Mouse (Mus musculus) testis, postnatal 10 days (tissue): ENCODE data around the gene Plpp1.
A peak's percentile ranks its signal among the peaks of the same experiment; 100 is the strongest.

Experiments used
- DNase-seq: peaks from one replicate; pipeline ENCODE4 v3.0.0; 2021; ENCODE audit warnings: low spot score

The Plpp1 gene

DNA sequence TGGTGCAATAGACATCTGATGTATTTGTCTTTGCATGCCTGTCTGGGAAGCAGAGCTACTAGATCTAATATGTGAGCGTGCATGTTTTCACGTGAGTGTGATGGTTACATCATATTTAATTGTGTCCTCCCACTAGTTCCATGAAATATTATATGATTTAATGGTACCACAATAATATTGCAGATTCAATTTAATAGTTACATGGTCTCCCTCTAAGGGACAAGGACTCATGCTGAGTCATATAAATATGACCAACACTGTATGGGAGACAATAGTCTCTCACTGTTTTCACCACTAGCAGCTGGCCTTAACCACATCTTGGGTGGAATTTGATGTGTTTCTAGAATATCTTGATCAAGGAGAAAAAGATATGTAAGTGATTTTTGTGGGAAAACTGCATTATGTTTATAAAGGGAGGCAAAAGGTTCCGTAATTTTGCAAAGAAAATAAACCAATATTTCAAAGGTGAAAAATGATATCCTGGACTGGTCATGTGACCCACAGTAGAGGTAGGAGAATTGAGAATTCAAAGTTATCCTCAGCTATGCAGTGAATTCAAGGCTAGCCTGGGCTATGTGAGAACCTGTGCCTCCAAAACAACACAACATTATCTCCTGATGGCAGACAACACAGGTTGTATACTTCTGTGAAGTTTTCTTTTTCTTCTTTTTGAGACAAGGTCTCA, 26.5 kb upstream of the Plpp1 start:
- DNase-seq: no peak

DNA sequence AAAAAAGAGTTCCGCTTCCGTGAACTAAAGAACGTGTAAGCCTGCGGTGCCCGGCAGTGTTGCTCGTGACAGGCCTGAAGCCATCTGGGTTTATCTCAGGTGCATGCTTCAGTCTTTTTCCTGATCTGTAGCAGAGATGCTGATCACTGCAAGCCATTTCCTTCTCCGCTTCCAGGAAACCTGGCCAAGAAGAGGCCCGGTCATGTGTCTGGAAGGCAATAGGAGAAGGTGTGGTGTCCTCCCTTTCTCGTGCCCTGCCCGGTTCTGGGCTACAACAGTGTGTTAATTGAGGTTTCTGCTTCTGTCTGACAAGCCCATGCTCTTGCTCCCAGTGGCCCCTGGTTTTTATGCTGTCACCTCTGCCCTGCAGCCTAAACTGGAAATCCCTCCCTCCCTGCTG, 24.7 kb upstream of the Plpp1 start:
- no peak for DNase-seq

DNA sequence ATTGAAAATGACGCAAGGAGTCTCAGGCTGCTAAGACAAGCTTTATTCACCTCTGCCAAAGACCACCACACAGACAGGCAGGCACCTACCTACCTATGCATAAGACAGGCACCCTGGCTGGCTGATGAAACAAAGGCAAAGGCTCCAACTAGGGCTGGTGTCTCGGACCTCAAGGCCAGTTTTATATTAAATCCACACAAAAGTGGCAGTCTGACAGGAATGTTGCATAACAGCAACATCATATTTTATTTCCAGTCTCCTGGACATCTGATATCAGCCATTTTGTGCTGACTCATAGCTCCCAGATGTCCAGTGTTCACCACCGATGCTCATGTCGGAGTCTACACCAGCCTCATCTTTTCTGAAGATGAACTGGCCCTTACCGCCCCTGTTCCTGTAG, 22.2 kb upstream of the Plpp1 start:
- DNase-seq: no peak

DNA sequence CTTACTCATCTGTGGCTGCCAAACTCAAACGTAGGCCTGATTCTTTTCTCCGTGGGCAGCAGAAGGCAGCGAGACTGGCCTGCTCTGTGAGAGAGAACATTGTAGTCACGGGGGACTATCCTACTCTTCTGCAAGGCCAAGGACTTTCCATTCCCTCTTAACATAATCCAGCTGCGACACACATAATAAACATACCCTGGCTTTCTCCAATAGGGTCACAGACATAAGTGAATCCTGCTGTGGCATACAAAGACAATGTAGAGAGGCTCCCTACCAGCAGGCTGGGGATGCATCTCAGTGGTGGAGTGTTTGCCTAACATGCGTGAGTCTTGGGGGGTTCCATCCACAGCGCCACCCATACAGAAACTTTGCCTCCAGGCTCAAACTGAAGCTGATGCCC, 15.3 kb upstream of the Plpp1 start:
- DNase-seq: no peak

DNA sequence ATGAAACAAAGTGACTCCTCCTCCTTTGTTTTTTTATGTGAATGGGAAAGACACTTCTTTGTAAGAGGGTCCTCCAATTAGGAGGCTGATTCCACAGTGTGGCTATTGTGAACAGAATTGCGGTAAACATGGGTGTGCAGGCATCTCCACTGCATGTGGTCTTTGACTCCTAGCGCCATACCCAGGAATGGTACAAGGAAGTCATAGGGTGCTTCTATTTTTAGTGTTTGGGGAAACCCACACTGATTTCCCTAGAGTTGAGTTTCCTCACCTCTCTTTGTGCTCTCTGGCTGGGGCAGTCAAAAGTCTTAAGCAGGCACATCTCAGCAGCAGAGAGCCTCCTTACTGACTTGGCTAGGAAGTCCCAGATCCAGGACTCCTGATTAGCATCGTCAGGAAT, 14.4 kb upstream of the Plpp1 start:
- no peak for DNase-seq

DNA sequence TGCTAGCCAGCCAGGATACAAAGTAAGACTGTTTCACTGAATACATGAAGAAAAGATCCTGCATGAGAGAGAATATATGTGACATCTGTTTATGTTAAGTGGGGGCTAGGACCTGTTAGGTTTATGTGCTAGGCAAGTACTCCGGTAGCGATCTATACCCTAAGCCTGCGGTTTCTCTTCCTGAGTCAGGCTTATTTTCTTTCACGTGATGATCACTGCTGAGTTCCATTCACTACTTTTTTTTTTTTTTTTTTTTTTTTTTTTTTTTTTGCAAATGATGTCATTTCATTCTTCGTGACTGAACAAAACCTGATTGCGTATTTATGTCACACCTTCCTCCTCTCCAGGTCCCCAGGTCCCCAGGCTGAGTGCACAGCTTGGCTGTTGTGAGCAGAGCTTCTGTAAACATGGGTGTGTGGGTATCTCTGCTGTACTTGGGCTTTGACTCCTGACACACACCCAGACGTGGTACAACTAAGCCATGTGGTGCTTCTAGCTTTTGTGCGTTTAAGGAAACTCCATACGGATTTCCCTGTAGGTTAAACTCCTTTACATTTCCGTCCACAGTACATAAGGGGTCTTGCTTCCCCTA, 13.6 kb upstream of the Plpp1 start:
- DNase-seq: no peak

DNA sequence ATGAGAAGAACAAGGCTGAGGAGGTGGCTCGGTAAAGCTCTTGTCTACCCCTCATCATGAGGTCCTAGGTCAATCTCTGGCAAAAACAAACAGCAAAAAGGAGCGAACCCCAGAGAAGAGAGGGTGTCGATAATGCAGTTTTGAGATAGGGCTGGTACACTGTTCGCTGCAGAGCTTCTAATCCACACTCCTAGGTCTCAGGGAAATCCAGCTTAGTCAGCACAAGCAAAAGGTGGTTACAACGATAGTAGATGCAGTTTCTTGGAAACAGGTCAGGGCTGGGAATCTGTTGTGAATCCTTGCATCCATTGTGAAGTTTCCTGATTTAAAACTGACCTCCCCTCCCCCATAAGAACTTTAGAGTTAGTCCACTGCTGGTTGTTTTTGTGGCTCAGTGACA, 9.8 kb upstream of the Plpp1 start:
- no peak for DNase-seq

DNA sequence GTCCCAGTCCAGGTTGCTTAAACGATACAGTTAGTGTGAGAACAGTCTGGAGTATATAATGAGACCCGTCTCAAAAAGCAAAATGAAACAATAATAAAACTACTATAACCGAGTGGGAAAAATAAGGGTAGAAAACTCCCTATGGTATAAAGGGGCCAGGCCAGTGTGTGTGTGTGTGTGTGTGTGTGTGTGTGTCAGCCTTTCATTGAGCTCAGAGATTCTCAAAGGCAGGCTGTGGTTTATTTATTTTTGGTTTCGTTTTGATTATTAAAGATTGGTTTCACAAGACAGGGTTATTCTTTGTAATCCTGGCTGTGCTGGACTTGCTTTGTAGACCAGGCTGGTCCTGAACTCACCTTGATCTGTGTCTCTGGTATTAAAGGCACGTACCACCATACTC, 8.7 kb upstream of the Plpp1 start:
- no peak for DNase-seq

DNA sequence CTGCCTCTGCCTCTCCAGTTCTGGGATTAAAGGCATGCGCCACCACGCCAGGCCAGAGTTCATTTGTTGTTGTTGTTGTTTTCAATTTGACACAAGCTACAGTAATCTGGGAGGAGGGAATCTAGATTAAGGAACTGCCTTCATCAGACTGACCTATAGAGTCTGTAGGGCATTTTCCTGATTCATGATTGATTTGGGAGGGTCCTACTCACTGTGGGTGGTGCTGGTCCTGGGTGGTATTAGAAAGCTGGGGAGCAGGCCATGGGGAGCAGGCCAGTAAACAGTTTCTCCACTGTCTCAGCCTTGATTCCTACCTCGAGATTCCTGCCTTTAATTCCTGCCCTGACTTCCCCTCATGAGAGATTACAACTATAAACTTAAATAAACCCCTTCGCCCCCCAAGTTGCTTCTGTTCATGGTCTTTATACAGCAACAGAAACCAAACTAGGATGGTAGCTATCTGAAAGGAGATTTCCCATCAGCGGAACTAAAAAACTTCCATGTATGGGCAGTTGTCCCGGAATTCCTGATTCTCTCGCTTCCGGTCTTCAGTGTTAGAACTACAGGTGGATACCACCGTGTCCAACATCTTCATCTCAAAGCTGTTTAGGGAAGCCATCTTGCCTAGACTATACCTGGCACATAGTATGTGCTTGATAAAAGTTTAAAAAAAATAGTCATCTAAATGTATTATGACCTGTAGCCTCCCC, 2.2 kb upstream of the Plpp1 start:
- no peak for DNase-seq

DNA sequence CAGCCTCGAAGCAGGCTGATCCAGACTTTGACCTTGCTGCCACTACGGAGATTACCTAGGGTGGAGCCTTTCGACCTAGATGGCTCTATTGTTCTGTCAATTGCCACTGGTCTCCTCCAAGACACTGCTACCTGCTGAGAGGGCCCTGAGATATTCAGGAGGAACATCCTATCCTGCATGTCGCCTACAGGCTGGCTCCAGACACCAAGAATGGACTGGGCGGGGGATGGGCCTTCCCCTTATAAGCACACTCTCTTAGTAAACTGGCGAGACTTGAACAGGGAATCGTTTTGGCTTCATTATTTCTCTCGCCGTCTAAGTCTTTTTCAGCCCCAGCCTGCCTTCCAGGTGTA, 1.7 kb upstream of the Plpp1 start:
- DNase-seq: no peak

DNA sequence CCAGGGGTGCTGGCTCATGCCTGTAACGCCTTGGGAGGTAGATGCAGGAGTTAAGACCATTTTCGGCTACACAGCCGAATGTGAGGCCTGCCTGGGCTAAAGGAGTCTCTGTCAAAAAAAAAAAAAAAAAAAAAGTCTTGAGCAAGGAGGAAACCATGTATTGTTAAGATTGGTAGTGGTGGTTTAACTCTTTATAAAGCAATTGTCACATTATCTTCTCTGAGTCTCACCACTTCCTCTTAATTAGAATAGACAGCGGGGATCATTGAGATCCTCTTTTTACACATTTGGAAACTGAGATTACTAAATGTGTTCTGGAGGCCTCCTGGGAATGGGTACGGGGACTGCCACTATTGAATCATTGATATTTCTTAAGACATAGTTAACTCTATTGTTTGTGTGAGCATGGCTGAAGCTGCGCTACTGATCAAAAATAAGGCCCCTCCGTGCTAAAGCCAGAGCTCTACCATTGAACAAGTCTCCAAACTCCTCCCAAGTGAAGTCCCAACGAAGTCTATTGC, 811 bp upstream of the Plpp1 start:
- DNase-seq: no peak

DNA sequence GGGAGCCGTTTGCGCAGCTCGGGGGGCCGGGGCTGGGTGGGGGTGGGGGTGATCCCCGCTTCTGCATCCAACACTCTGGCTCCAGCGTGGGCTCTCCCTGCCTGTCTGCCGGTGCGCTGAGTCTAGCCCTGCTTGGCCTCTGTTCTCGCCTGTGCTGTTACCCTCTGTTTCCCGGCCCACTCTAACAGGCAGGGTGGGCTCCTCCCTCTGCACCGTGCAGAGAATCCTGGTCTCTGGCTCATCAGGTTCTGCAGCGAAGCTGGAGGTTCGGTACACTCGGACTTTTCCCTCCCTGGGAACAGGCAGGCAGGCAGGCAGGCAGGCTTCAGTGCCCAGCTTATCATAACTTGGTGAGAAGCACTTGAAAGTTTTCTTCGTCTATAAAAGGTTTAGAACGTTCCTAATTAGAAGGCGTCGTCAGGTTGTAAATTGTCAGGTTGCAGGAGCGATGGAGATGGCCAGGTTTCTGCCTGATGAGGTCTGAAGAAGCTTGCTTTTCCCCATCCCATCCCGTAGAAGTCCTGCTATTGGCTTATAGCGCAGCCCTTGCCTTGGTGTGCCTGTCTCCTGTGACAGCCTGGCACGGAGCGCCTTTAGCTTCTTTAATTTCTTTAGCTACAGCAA, 901 bp downstream of the Plpp1 start:
- peak; percentile 57 for DNase-seq

DNA sequence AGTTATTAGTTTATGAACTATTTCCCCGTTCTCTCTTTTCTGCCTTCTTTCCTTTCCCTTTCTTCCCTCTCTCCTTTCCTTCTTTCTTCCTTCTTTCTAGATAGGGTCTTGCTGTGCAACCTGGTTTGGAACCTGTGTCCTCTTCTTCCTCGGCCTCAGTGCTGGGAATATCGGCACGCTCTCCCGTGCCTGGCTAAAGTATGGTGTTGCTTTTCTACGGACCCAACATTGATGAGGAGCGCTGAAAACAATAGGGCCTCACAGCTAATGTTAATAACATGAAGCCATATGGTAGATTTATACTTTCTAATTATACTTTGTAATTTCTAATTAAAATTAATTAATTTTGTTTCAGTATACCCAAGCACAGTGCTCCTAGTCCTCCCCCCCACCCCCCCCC, 2.5 kb downstream of the Plpp1 start:
- no peak for DNase-seq

DNA sequence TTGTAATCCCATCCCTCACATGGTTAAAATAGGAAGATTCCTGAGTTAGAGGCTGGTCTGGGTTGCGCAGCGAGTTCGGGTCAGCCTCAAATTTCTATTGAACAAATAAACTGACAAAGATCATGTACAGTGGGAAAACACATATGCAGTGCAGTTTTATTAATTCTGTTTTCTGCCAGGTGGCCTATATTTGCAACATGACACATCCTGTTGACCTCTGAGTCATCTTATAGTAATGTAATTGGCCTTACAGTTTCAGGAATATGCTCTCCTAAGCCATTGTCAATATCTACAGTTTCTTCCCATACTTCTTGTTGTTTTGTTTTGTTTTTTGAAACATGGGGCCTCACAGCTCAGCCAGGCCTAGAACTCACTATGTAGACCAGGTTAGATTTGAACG, 3.1 kb downstream of the Plpp1 start:
- no peak for DNase-seq

DNA sequence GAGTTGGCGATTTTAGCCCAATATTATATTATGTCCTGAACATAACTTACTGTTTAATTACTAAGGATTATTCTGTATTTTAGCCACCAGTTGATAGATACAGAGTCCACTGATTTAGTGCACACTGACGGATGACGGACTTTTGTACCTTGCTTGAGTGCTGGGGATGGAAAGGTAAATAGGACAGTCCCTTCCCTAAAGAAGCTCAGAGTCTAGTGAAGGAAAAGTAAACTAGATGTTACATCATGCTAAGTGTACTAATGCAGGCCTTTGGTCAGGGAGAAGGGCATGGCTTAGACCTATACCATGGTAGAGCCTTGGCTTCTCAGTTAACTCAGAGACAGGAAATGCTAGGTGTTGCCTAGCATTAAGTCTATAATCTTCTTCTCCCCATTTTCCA, 4.9 kb downstream of the Plpp1 start:
- DNase-seq: no peak

DNA sequence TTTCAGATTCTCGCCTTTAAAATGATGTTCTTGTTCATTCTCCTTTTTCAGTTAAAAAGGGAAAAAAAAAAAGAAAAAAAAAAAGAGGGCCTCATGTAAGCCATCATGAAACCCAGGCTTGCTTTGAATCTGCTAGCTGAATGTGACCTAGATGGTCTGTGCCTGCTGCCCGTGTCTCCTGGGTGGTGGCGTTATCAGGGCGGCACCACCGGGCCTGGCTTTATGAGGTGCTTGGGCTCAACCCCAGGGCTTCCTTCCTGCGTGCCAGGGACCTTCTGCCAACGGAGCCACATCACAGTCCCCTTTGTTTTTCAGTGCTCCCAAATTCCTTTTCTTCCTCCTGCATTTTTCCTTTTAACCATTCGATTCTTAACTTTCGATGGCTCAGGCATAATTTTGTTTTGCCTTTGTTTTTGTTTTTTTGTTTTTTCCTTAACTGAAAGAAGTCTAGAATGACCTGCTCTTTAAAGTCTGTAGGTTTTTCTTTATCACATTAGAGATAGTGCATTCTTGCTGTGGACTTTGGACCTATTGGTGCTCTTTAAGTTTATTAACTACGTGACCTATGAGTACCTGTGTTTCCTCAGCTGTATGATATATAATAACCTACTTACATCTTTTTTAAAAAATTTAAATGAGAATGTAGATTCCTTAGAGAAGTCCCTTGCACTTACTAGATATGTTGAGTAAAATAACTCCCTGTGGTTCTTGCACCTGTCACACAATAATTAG, 7.5 kb downstream of the Plpp1 start:
- DNase-seq: no peak

DNA sequence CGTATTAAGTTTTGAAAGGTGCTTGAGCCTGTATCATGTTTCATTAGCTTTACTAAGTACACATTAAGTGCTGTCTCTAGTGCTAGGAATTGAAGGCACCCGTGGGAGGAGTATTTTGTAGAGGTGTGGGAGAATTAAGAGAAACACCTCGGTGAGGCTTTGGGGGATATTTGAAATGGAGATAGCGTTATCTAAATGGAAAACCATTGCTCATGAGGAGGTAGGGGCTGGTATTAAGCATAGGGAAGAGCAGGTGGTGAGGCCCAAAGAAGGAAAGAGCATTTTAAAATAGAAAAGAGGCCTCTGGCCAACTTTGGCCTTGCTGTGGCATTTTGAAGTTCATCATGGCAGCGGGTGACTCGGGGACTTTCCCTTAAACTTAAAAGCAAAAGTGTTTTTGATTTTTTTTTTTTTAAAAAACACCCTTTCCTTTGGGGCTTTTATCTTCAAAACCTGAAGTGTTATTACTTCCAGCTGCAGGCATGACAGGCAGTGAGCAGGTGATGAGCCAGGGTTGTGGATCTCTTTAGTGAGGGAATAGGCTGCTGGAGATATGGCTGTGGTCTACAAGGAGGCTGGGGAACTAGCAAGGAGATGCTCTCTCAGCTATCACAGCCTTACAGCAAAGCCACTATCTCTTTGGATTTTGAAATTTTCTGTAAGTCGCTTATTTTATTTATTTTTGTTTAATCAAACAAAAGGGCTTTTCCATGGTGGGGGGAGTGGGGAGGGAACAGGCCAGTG, 9.1 kb downstream of the Plpp1 start:
- DNase-seq: no peak

DNA sequence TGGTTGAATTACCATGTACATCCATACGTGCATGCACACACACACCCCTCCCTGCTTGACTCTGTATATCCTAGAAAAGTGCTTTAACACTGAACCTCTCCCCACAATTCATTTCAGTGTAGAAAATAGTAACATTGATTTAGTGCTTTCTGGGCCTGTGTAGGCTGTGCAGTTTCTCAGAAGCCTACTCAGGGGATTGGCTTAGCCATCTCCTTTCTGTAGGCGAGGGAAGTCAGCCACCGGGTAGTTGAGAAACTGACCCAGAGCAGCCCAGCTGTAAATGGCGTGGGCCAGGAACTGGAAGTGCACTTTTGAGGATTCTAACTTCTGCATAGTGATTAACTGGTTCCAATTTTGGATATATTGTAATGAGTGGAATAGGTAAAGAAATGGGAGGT, 9.7 kb downstream of the Plpp1 start:
- DNase-seq: no peak

DNA sequence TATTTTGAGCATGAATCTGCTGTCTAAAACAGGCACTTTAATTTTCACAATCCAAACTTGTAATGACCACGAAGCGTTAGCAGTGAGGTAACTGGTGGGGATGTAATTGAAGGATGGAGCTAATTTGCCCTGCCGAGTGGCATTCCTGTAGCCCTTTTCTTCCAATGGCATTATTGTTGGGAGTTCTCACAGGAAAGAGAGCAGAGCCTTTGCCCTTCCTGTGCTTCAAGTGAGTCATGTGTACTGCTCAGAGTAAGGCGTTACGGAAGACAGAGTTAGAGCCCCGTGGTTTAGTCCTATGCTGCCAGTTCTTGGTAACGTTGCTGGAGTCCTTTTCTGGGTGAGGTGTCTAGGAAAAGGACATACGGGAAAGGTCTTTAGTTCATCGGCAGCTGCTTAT, 10.2 kb downstream of the Plpp1 start:
- no peak for DNase-seq

DNA sequence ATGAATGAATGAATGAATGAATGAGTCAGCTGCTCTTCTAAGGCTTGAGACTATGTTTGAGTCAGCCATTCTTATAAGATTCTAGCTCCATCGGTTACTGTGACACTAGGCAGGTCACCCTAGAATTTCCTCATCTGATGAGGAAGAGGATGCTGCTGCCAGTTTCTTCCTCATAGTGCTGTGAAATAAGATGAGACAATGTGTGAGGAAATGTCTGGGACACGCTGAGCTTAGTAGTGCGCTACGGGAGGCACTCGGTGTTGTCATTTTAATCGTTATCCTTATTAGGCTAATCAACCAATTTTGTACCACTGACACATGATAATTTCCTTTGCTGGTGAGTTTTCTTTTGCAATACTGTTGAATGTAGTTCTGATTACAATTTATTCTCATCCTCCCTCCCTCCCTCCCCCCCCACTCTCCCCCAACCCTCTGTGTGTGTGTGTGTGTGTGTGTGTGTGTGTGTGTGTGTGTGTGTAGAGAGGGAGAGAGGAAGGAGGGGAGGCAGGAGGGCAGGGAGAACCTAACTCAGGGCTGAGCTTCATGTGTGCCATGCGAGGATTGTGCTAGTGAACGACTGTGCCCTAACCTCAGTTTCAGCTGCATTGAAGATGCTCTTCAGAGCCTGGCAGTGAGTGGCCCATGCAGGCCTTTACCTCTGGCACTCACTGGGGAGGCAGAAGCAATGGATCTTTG, 11.3 kb downstream of the Plpp1 start:
- no peak for DNase-seq

DNA sequence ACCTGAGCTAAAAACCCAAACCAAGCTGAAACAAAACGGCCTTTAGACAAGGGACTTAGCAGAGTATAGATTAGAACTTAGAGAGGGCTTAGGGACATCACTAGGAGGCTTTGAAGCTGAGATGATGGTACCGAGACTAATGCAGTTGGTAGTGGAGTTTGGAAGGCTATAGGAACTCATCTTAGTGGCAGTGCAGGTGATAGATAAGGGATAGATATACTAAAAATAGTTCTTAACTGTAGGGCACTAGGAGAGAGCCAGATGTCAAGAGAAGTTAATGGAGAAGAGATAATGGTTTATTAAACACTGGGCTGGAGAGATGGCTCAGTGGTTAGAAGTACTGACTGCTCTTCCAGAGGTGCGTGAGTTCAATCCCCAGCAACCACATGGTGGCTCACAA, 15.4 kb downstream of the Plpp1 start:
- DNase-seq: no peak
